In the genomic region with DNA sequence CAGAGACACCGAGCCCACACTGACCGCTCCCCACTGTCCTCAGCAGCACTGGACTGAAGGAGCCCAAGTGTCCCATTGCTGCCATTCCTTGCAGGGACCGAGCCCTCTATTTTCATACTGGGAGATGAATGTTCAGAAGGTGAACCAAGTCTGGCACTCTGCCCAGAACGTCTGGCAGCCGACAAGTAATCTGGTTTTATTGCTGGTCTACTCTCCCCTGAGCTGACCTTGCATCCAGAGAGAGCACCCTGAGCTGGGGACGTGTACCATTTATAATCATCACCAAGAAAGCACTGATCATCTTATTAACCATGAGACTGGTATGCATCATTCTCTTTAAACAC, we compare ENCODE assay signal across 7 mouse cellular contexts.
A peak's percentile ranks its signal among the peaks of the same experiment; 100 is the strongest.
DNase-seq lines count a peak whose midpoint lies in the region; ATAC-seq lines count a peak whose summit lies in the region.

No protein-coding gene starts in this region.

- 29% methylated on average over 6 of the region's 6 CpGs for WGBS in heart, embryonic 16.5 days
- 66% methylated on average over 6 of the region's 6 CpGs for WGBS in limb, embryonic 10.5 days

- H3K4me3 ChIP-seq in heart, embryonic 16.5 days (ENCODE audit: low read length) = no peak overlapping the region
- no peak overlapping the region for H3K4me3 ChIP-seq in limb, embryonic 10.5 days

- peak; percentile 82 for ATAC-seq in heart, embryonic 16.5 days (replicated peaks; ENCODE audit: extremely low read depth, insufficient read depth, low FRiP score)
- no peak for ATAC-seq in frontal cortex, adult (ENCODE audit: low TSS enrichment)

- H3K27ac ChIP-seq in heart, embryonic 16.5 days (ENCODE audit: low read length) = peak overlapping the region; percentile 53
- H3K27ac ChIP-seq in limb, embryonic 10.5 days = no peak overlapping the region

- H3K9me3 ChIP-seq in heart, embryonic 16.5 days (replicated peaks; ENCODE audit: control insufficient read depth, low read length) = no peaks in the 10 kb centered on the region
- H3K9me3 ChIP-seq in limb, embryonic 10.5 days (replicated peaks) = peaks cover 2% of the 10 kb centered on the region; the same call in 1 of the 2 replicates

- H3K4me1 ChIP-seq in heart, embryonic 16.5 days (ENCODE audit: control insufficient read depth, insufficient read depth, low read length) = peaks cover 13% of the 10 kb centered on the region
- H3K4me1 ChIP-seq in limb, embryonic 10.5 days = 0 out of 2 replicates have a peak, but pooled peaks cover 5% of the 10 kb centered on the region

- peak; percentile 71 to 75 for DNase-seq in right cerebral cortex, postnatal 10 days (ENCODE audit: low spot score in 2 of 2)
- no peak for DNase-seq in right cerebral cortex, postnatal 36 days (ENCODE audit: low spot score in 2 of 2)
- peak; percentile 84 to 88 for DNase-seq in cerebellum, postnatal 14 days
- peak; percentile 16 for DNase-seq in limb, embryonic 10.5 days (ENCODE audit: low spot score)
- DNase-seq in thymus, postnatal 36 days = no peak

- H3K4me2 ChIP-seq in heart, embryonic 16.5 days (ENCODE audit: low read depth, low read length) = no peak overlapping the region

- H3K27me3 ChIP-seq in heart, embryonic 16.5 days (ENCODE audit: control insufficient read depth, insufficient read depth, low read length) = no peaks in the 10 kb centered on the region
- H3K27me3 ChIP-seq in limb, embryonic 10.5 days (ENCODE audit: low read depth, poor library complexity, severe bottlenecking) = no peaks in the 10 kb centered on the region

- no peaks in the 10 kb centered on the region for H3K36me3 ChIP-seq in heart, embryonic 16.5 days (ENCODE audit: control insufficient read depth, insufficient read depth)
- H3K36me3 ChIP-seq in limb, embryonic 10.5 days = peaks cover 4% of the 10 kb centered on the region; the same call in 1 of the 2 replicates

- no peak overlapping the region for H3K9ac ChIP-seq in heart, embryonic 16.5 days (ENCODE audit: low read length)

Comparison
In these comparisons a context has a peak if more than half of its experiments do, and no peak if none do; other contexts are left out.
1. DNase-seq: peak in right cerebral cortex, postnatal 10 days (2 of 2), cerebellum, postnatal 14 days (2 of 2) and limb, embryonic 10.5 days (single experiment); none in right cerebral cortex, postnatal 36 days (0 of 2) and thymus, postnatal 36 days (0 of 2).